Mouse (Mus musculus) lung, postnatal 4 days (tissue): ENCODE measurements at regions not wholly inside any gene's neighbourhood (a gene's known extent, or its start where the extent isn't known, plus 50 kb on each side); places are given as distances from the start of the nearest gene placed in this dataset.

Experiments used
- DNase-seq, 2 experiments: peaks; one replicate each; pipeline ENCODE4 v3.0.0; 2021

- peak; percentile 6 to 28 for DNase-seq
Measured at GRCm38 (mm10) chr13:46222031-46222430, 51.5 kb upstream of the Stmnd1 start.

- peak in 1 of 2 experiments; percentile 14 for DNase-seq
Measured at GRCm38 (mm10) chr13:46218101-46218701, 55.3 kb upstream of the Stmnd1 start.

GRCm38 (mm10) chr13:46216954-46217838, 56.3 kb upstream of the Stmnd1 start:
- DNase-seq = no peak

GRCm38 (mm10) chr13:46203551-46203950, 70.0 kb upstream of the Stmnd1 start:
- DNase-seq = no peak

GRCm38 (mm10) chr13:46202586-46202985, 70.9 kb upstream of the Stmnd1 start:
- DNase-seq = no peak

GRCm38 (mm10) chr13:46201029-46201599, 72.4 kb upstream of the Stmnd1 start:
- no peak for DNase-seq

- no peak for DNase-seq
Measured at GRCm38 (mm10) chr13:46193131-46193530, 80.4 kb upstream of the Stmnd1 start.

GRCm38 (mm10) chr13:46189726-46190125, 83.8 kb upstream of the Stmnd1 start:
- DNase-seq = no peak

- DNase-seq = no peak
Measured at GRCm38 (mm10) chr13:46182851-46183250, 90.7 kb upstream of the Stmnd1 start.

GRCm38 (mm10) chr13:46180606-46181133, 92.9 kb upstream of the Stmnd1 start:
- peak in 1 of 2 experiments; percentile 7 for DNase-seq

GRCm38 (mm10) chr13:46179916-46180315, 93.6 kb upstream of the Stmnd1 start:
- no peak for DNase-seq

- DNase-seq = peak in 1 of 2 experiments; percentile 29
Measured at GRCm38 (mm10) chr13:46173103-46173502, 100.4 kb upstream of the Stmnd1 start.

GRCm38 (mm10) chr13:46162025-46162374, 111.5 kb upstream of the Stmnd1 start:
- DNase-seq = peak; percentile 64 to 76

GRCm38 (mm10) chr13:46161261-46162024, 112.1 kb upstream of the Stmnd1 start:
- no peak for DNase-seq

GRCm38 (mm10) chr13:46159354-46159753, 114.2 kb upstream of the Stmnd1 start:
- no peak for DNase-seq

- DNase-seq = no peak
Measured at GRCm38 (mm10) chr13:46153282-46154260, 120.0 kb upstream of the Stmnd1 start.

- no peak for DNase-seq
Measured at GRCm38 (mm10) chr13:46140006-46140405, 133.5 kb upstream of the Stmnd1 start.

- no peak for DNase-seq
Measured at GRCm38 (mm10) chr13:46139251-46139650, 134.3 kb upstream of the Stmnd1 start.

- no peak for DNase-seq
Measured at GRCm38 (mm10) chr13:46135411-46135810, 138.1 kb upstream of the Stmnd1 start.

- DNase-seq = no peak
Measured at GRCm38 (mm10) chr13:46129236-46129855, 144.2 kb upstream of the Stmnd1 start.

GRCm38 (mm10) chr13:46123446-46123845, 150.1 kb upstream of the Stmnd1 start:
- DNase-seq = no peak
